Mouse (Mus musculus) liver, embryonic 11.5 days (tissue): ENCODE measurements around the gene Glmn. TPM values are rescaled to one million over a fixed set of nuclear protein-coding genes. Genes with fewer than 3 reads are reported as not detected.

Experiments
- ATAC-seq: fragments of 200-750 bp; cut with Nextera tagmentation; replicated peaks from 2 replicates; pipeline ENCODE4 v1.8.0; 2017; ENCODE audit warnings: moderate number of reproducible peaks, mild to moderate bottlenecking, moderate TSS enrichment, moderate library complexity; ENCODE audit not compliant: low FRiP score
- DNase-seq: peaks from one replicate; pipeline ENCODE4 v3.0.0-alpha.2; 2017; ENCODE audit warnings: low spot score
- H3K27ac ChIP-seq: fragments of 300-500 bp; sonication (generic); 2 replicates; pipeline ENCODE4 v1.5.1; 2014; ENCODE audit warnings: mild to moderate bottlenecking, low read depth, low read length, control low read depth
- H3K27me3 ChIP-seq: fragments of 300-500 bp; sonication (generic); replicated peaks from 2 replicates; pipeline ENCODE4 v1.6.1; 2014; ENCODE audit warnings: low read length, mixed read lengths; ENCODE audit not compliant: control insufficient read depth, insufficient read depth
- H3K36me3 ChIP-seq: fragments of 300-500 bp; sonication (generic); 2 replicates; pipeline ENCODE4 v1.6.1; 2014; ENCODE audit warnings: mild to moderate bottlenecking, low read length, moderate library complexity, mixed read lengths; ENCODE audit not compliant: control insufficient read depth, insufficient read depth
- H3K4me1 ChIP-seq: fragments of 300-500 bp; sonication (generic); replicated peaks from 2 replicates; pipeline ENCODE4 v1.6.1; 2014; ENCODE audit warnings: low read length, mixed read lengths; ENCODE audit not compliant: control insufficient read depth, insufficient read depth
- H3K4me2 ChIP-seq: fragments of 300-500 bp; sonication (generic); 2 replicates; pipeline ENCODE4 v1.6.1; 2014; ENCODE audit warnings: mild to moderate bottlenecking, control low read depth, moderate library complexity
- H3K4me3 ChIP-seq: fragments of 300-500 bp; sonication (generic); 2 replicates; pipeline ENCODE4 v1.5.1; 2014; ENCODE audit warnings: low read depth, low read length, control low read depth
- H3K9ac ChIP-seq: fragments of 300-500 bp; sonication (generic); 2 replicates; pipeline ENCODE4 v1.6.1; 2014; ENCODE audit warnings: low read depth, low read length, control low read depth
- H3K9me3 ChIP-seq: fragments of 300-500 bp; sonication (generic); 2 replicates; pipeline ENCODE4 v1.6.1; 2016; ENCODE audit warnings: low read length, inconsistent platforms, mixed read lengths; ENCODE audit not compliant: control insufficient read depth
- WGBS: fragments of 180-500 bp; shearing (Covaris S2); extraction: QIAGEN DNeasy Blood & Tissue Kit; methylation state at CpG from one replicate; pipeline ENCODE4 v1.1.7; 2014; 5-methylcytosine and 5-hydroxymethylcytosine counted together
- polyA plus RNA-seq: library from polyadenylated mRNA; unstranded; fragments of >200 nt; fragmentation: Nextera tagmentation; extraction: Ambion mirVana; gene quantifications from 2 replicates; pipeline ENCODE4 v1.2.1, GENCODE M21; 2014

The Glmn gene
- polyA plus RNA-seq, 1 experiment from 2014 or later = 20.6 TPM

- Histone ChIP-seq H3K4me3 (peak overlapping the region; percentile 76), H3K27me3 (no peaks in the 10 kb centered on the region), H3K4me1 (no peaks in the 10 kb centered on the region), H3K36me3 (peaks cover 9% of the 10 kb centered on the region), H3K9me3 (no peaks in the 10 kb centered on the region), H3K9ac (peak overlapping the region; percentile 86), H3K27ac (no peak overlapping the region), H3K4me2 (peak overlapping the region; percentile 78)
- ATAC-seq (no peak), DNase-seq (no peak)
- 17% methylated on average over 4 of the region's 4 CpGs for WGBS
These were observed 692 bp upstream of the Glmn start for GRCm38 (mm10) chr5:107598380-107598779.

GRCm38 (mm10) chr5:107569148-107569547 lies 28.5 kb downstream of the Glmn start:
- 95% methylated on average over 9 of the region's 9 CpGs for WGBS
- H3K9me3 ChIP-seq = no peaks in the 10 kb centered on the region
- H3K4me1 ChIP-seq = no peaks in the 10 kb centered on the region
- ATAC-seq = no peak
- no peak overlapping the region for H3K4me2 ChIP-seq
- no peaks in the 10 kb centered on the region for H3K27me3 ChIP-seq
- DNase-seq = no peak
- H3K36me3 ChIP-seq = peaks cover 18% of the 10 kb centered on the region
- H3K4me3 ChIP-seq = no peak overlapping the region
- no peak overlapping the region for H3K27ac ChIP-seq
- no peak overlapping the region for H3K9ac ChIP-seq

- peaks cover 3% of the 10 kb centered on the region; the same call in 1 of the 2 replicates for H3K36me3 ChIP-seq
- ATAC-seq = no peak
These were observed 40.7 kb downstream of the Glmn start for GRCm38 (mm10) chr5:107556969-107557368.

GRCm38 (mm10) chr5:107554336-107554735 lies 43.4 kb downstream of the Glmn start:
- no peak overlapping the region for H3K4me2 ChIP-seq
- H3K36me3 ChIP-seq = peaks cover 6% of the 10 kb centered on the region; the same call in 1 of the 2 replicates
- H3K27me3 ChIP-seq = no peaks in the 10 kb centered on the region
- DNase-seq = no peak
- no peaks in the 10 kb centered on the region for H3K9me3 ChIP-seq
- no peak overlapping the region for H3K27ac ChIP-seq
- 72% methylated on average over 5 of the region's 5 CpGs for WGBS
- H3K4me3 ChIP-seq = no peak overlapping the region
- H3K4me1 ChIP-seq = no peaks in the 10 kb centered on the region
- H3K9ac ChIP-seq = no peak overlapping the region
- no peak for ATAC-seq

More at GRCm38 (mm10) chr5:107556969-107557368, 40.7 kb downstream of the Glmn start:
- H3K4me2 ChIP-seq = no peak overlapping the region
- H3K4me1 ChIP-seq = no peaks in the 10 kb centered on the region
- H3K9ac ChIP-seq = no peak overlapping the region
- H3K9me3 ChIP-seq = no peaks in the 10 kb centered on the region
- H3K4me3 ChIP-seq = no peak overlapping the region
- no peak for DNase-seq
- H3K27ac ChIP-seq = no peak overlapping the region
- 71% methylated on average over 3 of the region's 3 CpGs for WGBS
- no peaks in the 10 kb centered on the region for H3K27me3 ChIP-seq

- no peak for DNase-seq
- no peaks in the 10 kb centered on the region for H3K27me3 ChIP-seq
- peaks cover 5% of the 10 kb centered on the region; the same call in 1 of the 2 replicates for H3K4me1 ChIP-seq
- peaks cover 5% of the 10 kb centered on the region for H3K36me3 ChIP-seq
- H3K9me3 ChIP-seq = no peaks in the 10 kb centered on the region
- no peak overlapping the region for H3K4me3 ChIP-seq
- no peak overlapping the region for H3K4me2 ChIP-seq
- H3K9ac ChIP-seq = no peak overlapping the region
- no peak overlapping the region for H3K27ac ChIP-seq
- ATAC-seq = no peak; the same call in 1 of the 2 replicates
- WGBS = 76% methylated on average over 3 of the region's 3 CpGs
These were observed 49.2 kb downstream of the Glmn start for GRCm38 (mm10) chr5:107548444-107548843.

- peak overlapping the region; percentile 22; the same call in 1 of the 2 replicates for H3K4me2 ChIP-seq
- no peak overlapping the region; the same call in 1 of the 2 replicates for H3K9ac ChIP-seq
- H3K27me3 ChIP-seq = no peaks in the 10 kb centered on the region
- 53% methylated on average over 3 of the region's 3 CpGs for WGBS
- ATAC-seq (peak; percentile 99), DNase-seq (no peak)
- H3K4me1 ChIP-seq = peaks cover 5% of the 10 kb centered on the region; the same call in 1 of the 2 replicates
- H3K4me3 ChIP-seq = no peak overlapping the region
- H3K9me3 ChIP-seq = no peaks in the 10 kb centered on the region
- H3K36me3 ChIP-seq = peaks cover 5% of the 10 kb centered on the region
- H3K27ac ChIP-seq = peak overlapping the region; percentile 43; the same call in 1 of the 2 replicates
These were observed 49.7 kb downstream of the Glmn start for GRCm38 (mm10) chr5:107547955-107548354.

- DNase-seq (no peak), ATAC-seq (no peak)
- H3K9ac ChIP-seq = no peak overlapping the region
- H3K4me1 ChIP-seq = peaks cover 5% of the 10 kb centered on the region; the same call in 1 of the 2 replicates
- no peak overlapping the region for H3K4me2 ChIP-seq
- peaks cover 2% of the 10 kb centered on the region for H3K36me3 ChIP-seq
- no peak overlapping the region for H3K27ac ChIP-seq
- no peaks in the 10 kb centered on the region for H3K9me3 ChIP-seq
- no peak overlapping the region for H3K4me3 ChIP-seq
- H3K27me3 ChIP-seq = no peaks in the 10 kb centered on the region
- 67% methylated on average over 4 of the region's 4 CpGs for WGBS
These were observed 51.8 kb downstream of the Glmn start for GRCm38 (mm10) chr5:107545927-107546326.

- no peaks in the 10 kb centered on the region for H3K36me3 ChIP-seq
- no peak overlapping the region for H3K27ac ChIP-seq
- WGBS = 63% methylated on average over 7 of the region's 7 CpGs
- no peak overlapping the region for H3K9ac ChIP-seq
- DNase-seq (no peak), ATAC-seq (no peak)
- H3K4me1 ChIP-seq = no peaks in the 10 kb centered on the region
- no peak overlapping the region for H3K4me3 ChIP-seq
- H3K9me3 ChIP-seq = no peaks in the 10 kb centered on the region
- no peaks in the 10 kb centered on the region for H3K27me3 ChIP-seq
- H3K4me2 ChIP-seq = no peak overlapping the region
These were observed 56.0 kb downstream of the Glmn start for GRCm38 (mm10) chr5:107541696-107542095.

GRCm38 (mm10) chr5:107534581-107534980 lies 63.1 kb downstream of the Glmn start, which contains the start of gene 1700028K03Rik:
TSS of gene 1700028K03Rik (plus strand) at chr5:107534709.
- Histone ChIP-seq H3K27me3 (no peaks in the 10 kb centered on the region), H3K36me3 (no peaks in the 10 kb centered on the region), H3K4me3 (no peak within 1 kb of the TSS), H3K9me3 (no peaks in the 10 kb centered on the region), H3K9ac (no peak within 1 kb of the TSS), H3K4me2 (no peak within 1 kb of the TSS), H3K27ac (no peak within 1 kb of the TSS), H3K4me1 (no peaks in the 10 kb centered on the region)
- ATAC-seq (no peak; the same call in 1 of the 2 replicates), DNase-seq (no peak)
- 67% methylated on average over 15 of the region's 15 CpGs for WGBS
